Mouse (Mus musculus): Measurements from ENCODE around the gene Prkcq.

DNA sequence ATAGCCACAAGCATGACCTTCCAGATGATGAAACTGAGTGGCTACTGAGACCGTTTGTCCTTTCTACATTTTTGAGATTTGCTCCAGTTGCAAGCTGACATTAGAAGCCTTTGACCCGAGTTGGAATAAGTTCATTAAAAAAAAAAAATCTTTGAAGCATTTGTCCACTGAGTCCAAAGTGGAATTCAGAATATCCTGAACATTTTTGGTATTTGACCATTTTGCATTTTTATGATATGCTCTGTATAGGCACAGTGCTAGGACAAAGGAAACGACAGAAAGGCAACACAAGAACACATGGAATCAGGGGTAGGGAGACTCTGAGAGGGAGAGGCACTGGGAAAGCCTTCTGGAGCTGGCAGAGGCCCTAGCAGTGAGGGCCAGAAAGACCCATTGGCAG lies 9.2 kb upstream of the Prkcq start:
- TF ChIP-seq POLR2A (IDR thresholded peaks at IDR 0.05; ENCODE audit: control insufficient read depth, extremely low read depth, insufficient read depth, low read length, poor library complexity) (no peak), CTCF (IDR thresholded peaks at IDR 0.05; ENCODE audit: borderline replicate concordance, control insufficient read depth, extremely low read depth, insufficient read depth, low read length, poor library complexity) (no peak)

Data from thymus, adult 2 months (tissue).